Mouse (Mus musculus) left cerebral cortex, adult 2 months (tissue): ENCODE results near the gene Mov10l1. TPM values are rescaled to one million over a fixed set of nuclear protein-coding genes. Genes with fewer than 3 reads are reported as not detected.

Experiments used
- DNase-seq, 2 experiments: peaks; one replicate each; pipeline ENCODE4 v3.0.0; 2021 to 2022; ENCODE audit warnings: low spot score in 2 of 2, mixed read lengths in 1 of 2; ENCODE audit errors: extremely low spot score in 1 of 2
- H3K27ac ChIP-seq: fragments of 200-600 bp; 2 replicates; pipeline ENCODE4 v1.8.1; 2022
- H3K4me3 ChIP-seq: fragments of 200-600 bp; 2 replicates; pipeline ENCODE4 v1.8.1; 2022
- CTCF ChIP-seq: fragments of 200-600 bp; IDR thresholded peaks from 2 replicates; pipeline ENCODE4 v1.8.1; 2022; ENCODE audit warnings: antibody characterized with exemption, mild to moderate bottlenecking, moderate library complexity
- intact Hi-C: fragments of 180-260 bp; cut with DNase I; formaldehyde crosslinking; loops from one replicate; pipeline ENCODE4 v1.15.1; 2025
- long read RNA-seq, 2 experiments: library from polyadenylated mRNA; stranded (forward); transcript quantifications; one replicate each; pipeline ENCODE4 v2.0.0; 2021; ENCODE audit warnings: borderline mapping rate in 2 of 2
- total RNA-seq, 2 experiments: library from RNA; stranded (reverse); gene quantifications; 2 replicates each; pipeline ENCODE4 v1.2.3; 2021

Mov10l1 gene
- not detected for total RNA-seq
- long read RNA-seq, experiment 1, result 0 reads
- long read RNA-seq, experiment 2, partial matches to known transcripts, result 0 of 1 reads
- long read RNA-seq, experiment 2, other reads (novel, unspliced or antisense), result 1 of 1 reads

DNA sequence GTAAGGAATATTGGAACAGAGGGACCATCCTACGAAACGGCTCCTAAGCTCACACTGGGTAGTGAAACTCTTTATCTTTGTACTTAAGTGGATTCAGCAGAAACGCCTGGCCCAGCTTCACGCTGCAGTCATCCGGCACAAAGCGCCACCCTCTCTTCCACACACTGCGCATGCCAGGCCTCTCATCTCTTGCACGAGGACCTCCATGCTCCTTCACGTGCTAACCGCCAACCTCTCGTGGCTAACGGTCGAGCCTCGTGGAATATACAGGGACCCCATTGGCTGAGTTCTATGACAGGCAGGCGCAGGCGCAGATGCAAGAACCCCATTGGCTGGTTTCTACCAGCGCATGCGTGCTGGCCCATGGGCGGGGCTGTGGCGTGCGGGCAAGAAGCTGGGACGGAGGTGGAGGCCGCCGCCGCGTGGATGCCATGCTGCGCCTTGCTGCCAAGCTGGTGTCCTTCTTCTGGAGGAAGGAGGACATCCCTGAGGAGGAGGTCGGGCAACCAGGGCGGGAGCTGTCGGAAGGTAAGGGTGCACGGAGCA, at the start of gene Mov10l1:
Mov10l1 (plus strand) TSS at position 376 of the 546 bp plus-strand sequence.
- no peak for DNase-seq
- intact Hi-C loops, result no loop called here
- Histone ChIP-seq H3K4me3 (no peak within 1 kb of the TSS), H3K27ac (no peak within 1 kb of the TSS)
- no peak for TF ChIP-seq CTCF

DNA sequence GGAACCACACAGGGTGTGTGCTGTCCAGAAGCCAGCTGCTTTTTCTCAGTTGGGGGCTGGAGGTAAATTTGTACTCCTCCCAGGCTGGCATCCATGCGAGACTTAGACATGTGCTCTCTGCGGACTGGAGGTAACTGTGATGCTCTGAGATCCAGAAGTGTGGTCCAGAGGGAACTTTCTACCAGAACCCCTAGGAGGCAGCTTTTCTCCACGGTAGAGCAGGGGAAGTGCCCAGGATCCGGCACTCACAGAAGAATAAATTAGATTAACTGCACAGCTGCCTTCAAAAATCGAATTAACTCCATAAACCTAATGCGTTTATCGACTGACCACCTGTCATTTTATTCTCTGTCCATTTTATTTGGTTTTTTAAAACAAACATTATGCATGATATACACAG, 48.6 kb upstream of the Mov10l1 start:
- no peak for DNase-seq
- peak; percentile 60 for TF ChIP-seq CTCF
- intact Hi-C loops, result loop anchor here (5.0 to 10.0 kb wide), 3 partner anchors 141 to 278 kb away; partner anchors contain the start of genes Ppp6r2 and Trabd
- Histone ChIP-seq H3K27ac (no peak overlapping the region), H3K4me3 (no peak overlapping the region)

DNA sequence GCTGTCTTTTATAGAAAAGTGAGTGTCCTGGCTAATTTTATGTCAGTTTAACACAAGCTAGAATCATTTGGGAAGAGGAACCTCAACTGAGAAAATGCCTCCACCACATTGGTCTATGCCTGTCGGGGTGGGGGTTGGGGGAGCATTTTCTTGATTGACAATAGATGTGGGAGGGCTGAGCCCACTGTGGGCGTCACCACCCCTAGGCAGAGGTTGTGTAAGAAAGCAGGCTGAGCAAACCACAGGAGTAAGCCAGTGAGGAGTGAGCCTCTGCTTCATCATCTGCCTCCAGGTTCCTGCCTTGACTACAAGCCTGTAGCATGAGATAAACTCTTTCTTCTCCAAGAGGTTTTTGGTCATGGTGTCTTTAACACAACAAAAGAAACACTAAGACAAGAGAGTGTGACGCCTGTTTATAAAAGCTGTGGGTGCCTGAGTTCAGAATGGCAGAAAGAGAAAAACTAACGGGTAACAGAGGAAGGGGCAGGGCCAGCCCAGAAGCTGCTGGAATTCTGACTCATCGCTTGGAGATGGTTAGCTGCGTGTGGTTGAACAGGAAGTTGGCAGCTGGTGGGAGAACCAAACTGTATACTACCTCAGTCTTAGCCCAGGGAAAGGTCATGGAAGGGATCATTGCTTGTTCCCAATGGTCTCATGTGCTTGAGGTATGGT, 46.0 kb upstream of the Mov10l1 start:
- Histone ChIP-seq H3K4me3 (no peak overlapping the region), H3K27ac (no peak overlapping the region)
- TF ChIP-seq CTCF, result no peak
- intact Hi-C loops, result loop anchor here (10.0 kb wide), 1 partner anchor 138 kb away; the partner anchor contains the start of gene Trabd
- DNase-seq, result no peak

DNA sequence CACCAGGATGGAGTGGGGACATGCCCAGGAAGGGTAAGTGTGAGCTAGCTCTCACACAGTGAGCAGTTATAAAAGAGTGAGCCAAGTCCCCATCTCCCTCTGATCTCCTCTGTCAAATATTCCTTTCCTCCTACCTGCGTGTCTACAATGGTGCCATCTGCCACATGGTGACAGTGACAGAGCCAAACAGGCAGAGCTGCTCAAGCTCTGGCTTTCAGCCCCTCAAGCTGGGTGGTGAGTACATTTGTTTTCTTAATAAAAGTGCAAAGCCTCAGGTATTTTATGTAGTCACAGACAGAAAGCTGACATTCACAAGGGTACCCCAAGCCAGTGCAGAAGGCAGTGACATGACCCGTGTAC, 45.4 kb upstream of the Mov10l1 start:
- DNase-seq, result no peak
- TF ChIP-seq CTCF, result no peak
- no peak overlapping the region for H3K27ac ChIP-seq
- H3K4me3 ChIP-seq, result no peak overlapping the region
- intact Hi-C loops, result loop anchor here (10.0 kb wide), 1 partner anchor 138 kb away; the partner anchor contains the start of gene Trabd

DNA sequence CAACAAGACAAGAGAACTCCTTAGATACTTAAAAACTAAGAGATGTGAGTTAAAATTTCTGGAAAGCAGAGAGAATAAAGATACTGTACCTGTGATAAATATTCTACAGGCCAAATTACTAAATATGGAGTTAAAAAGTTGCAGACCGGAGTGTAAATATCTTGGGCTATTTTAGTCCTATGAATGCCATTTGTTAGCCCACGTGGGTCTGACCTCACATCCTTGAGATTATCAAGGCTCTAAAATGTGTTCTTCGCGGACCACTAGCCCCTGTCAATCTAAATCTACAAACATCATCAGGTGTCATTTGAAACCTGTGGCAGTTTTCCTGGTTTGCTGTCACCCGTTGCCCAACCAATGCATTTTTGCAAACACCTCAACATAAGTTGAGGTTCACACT, 39.9 kb upstream of the Mov10l1 start:
- no peak for DNase-seq
- intact Hi-C loops, result no loop called here
- Histone ChIP-seq H3K27ac (no peak overlapping the region), H3K4me3 (no peak overlapping the region)
- no peak for TF ChIP-seq CTCF

DNA sequence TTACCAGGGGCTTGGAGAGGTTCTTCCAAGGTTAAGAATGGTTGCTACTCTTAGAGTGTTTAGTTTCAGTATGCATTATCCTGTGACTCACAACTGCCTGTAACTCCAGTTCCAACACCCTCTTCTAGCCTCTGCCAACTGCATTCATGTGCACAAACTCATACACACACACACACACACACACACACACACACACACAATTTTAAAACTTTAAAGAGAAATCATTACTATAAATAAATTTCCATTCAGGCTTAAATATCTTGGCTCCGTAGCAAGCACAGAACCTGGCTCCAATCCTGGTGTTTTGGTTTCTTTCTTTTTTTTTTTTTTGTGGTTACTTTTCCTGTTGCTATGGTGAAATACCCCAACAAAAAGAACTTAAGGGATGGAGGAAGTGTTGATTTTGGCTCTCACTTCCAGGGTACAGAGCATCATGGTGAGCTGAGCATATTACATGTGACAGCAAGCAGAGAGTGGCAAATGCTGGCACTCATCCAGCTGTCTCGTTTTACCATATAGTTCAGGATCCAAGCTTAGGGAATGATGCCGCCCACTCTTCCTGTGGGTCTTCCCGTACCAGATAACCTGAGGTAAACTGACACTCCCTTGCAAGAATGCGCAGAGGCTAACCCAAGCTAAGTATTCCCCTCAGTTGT, 38.7 kb upstream of the Mov10l1 start:
- Histone ChIP-seq H3K27ac (no peak overlapping the region), H3K4me3 (no peak overlapping the region)
- intact Hi-C loops, result no loop called here
- DNase-seq, result no peak
- no peak for TF ChIP-seq CTCF

DNA sequence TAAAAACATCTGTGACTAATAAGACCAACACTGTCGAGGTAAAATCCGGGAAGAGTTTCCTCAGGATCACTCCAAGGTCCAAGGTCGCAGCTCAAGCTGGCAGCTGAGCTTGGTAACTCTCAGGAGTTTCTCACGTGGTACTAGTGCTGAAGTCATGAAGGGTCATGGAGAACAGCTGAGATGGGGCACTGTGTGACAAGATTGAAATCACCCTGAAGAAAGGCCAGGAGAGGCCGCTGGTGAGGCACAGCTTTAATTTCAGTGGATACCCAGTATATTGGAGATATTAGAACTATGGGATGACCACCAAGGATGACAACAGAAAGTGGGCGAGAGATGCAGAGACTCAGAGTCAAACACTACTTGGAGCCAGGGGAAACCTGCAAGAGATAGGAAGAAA, 35.9 kb upstream of the Mov10l1 start:
- intact Hi-C loops, result no loop called here
- DNase-seq, result no peak
- TF ChIP-seq CTCF, result no peak; the same call in 1 of the 2 replicates
- no peak overlapping the region for H3K27ac ChIP-seq
- no peak overlapping the region for H3K4me3 ChIP-seq

DNA sequence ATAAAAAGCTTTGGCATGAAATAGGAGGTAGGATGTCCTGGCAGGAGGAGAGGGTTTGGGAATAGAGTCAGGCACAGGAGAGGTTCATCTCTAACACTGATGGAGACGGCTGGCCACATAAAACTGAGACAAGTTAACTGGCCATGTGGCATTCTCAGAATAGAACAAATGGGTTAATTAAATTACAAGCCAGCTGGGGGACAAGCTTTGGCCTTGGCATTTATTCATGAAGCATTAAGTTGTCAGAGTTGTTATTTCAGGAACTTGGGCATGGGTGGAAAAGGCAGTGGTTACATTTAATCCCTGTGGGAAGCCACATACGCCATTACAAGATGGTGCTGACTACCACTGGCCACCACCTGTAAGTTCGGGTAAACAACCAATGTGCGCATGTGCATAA, 31.5 kb upstream of the Mov10l1 start:
- TF ChIP-seq CTCF, result no peak
- Histone ChIP-seq H3K27ac (no peak overlapping the region), H3K4me3 (no peak overlapping the region)
- no peak for DNase-seq
- intact Hi-C loops, result no loop called here

DNA sequence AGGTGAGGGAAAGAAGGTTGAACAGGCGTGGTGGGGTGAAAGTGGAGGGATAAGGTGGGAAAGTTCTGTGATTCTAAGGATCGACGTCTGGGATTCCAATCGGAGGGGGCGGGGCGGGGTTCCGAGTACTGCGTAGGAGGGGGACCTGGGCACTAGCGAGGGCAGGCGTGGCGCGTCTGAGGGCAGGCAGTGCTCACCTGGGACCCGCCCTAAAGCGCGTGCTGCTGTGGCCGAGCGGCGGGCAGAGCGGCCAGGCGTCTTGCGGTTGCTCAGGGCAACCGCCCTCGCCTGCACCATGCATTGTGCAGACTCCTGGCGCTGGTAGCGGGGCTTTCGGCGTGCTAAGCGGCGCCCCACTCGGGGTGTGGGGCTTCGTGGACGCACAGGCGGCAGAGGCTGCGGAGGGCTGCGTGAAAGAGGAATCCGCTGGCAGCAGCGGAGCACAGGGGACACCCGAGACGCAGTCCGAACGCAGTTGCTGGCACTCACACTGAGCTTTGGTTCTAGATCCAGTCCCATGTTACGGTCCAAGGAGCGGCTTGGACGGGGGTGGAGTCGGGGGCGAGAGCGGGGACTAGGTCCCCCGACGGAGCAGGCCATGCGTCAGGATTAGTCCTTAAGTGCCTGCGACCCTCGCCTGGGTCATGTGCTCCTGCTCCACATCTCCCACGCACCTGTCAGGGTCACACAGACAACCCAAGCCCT, 28.2 kb upstream of the Mov10l1 start, which contains the start of gene Ttll8:
Ttll8 (minus strand) TSS at position 51 of the 705 bp plus-strand sequence.
- Histone ChIP-seq H3K4me3 (peak within 1 kb of the TSS; percentile 46), H3K27ac (no peak within 1 kb of the TSS)
- no peak for DNase-seq
- intact Hi-C loops, result no loop called here
- no peak for TF ChIP-seq CTCF

DNA sequence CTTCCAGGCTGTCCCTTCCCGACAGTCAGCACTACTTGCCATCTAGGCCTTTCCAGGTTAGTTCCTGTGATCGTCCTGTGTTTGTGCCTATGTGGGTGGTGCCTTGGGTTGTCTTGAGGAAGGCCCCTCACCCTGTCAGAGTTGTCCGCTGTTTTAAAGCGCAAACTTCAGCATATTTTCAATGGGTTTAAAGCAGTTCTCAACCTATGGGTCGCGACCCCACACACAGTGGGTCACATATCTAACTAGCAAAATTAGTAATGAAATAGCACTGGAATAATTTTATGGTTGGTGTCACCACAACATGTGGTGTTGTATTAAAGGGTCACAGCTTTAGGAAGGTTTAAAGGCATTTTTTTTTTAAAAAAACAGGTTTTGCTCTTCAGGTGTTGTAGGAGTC, 27.4 kb upstream of the Mov10l1 start:
- Histone ChIP-seq H3K27ac (no peak overlapping the region), H3K4me3 (no peak overlapping the region)
- DNase-seq, result no peak
- intact Hi-C loops, result no loop called here
- TF ChIP-seq CTCF, result no peak

DNA sequence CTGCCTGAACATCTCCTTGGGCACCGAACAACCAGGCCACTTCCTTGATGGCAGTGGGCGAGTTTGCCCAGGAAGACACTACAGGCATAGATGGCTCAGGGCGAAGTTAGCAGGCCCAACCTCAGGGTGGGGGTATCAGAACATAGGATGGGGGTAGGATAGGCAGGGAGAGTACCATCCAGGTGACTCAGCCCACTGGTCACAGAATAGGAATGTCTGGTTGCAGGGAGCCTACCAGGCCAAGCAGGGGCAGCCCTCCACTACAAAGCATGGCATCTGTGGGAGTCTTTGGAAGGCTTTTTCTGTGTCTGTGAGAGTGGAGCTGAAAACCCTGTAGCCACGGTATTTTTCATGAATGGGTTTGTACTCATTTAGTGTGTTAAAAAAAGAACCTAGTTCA, 25.2 kb upstream of the Mov10l1 start:
- no peak for TF ChIP-seq CTCF
- no peak for DNase-seq
- intact Hi-C loops, result no loop called here
- H3K4me3 ChIP-seq, result no peak overlapping the region
- H3K27ac ChIP-seq, result no peak overlapping the region
